Mouse (Mus musculus) ES-Bruce4 (cell line): ENCODE results near the gene Mdfi.

Experiments
- CTCF ChIP-seq: IDR thresholded peaks from one replicate; pipeline ENCODE4 v1.8.1; 2011; ENCODE audit warnings: low read depth, low read length
- POLR2A ChIP-seq: IDR thresholded peaks from one replicate; pipeline ENCODE4 v1.8.1; 2011; ENCODE audit warnings: low read length; ENCODE audit not compliant: insufficient read depth

DNA sequence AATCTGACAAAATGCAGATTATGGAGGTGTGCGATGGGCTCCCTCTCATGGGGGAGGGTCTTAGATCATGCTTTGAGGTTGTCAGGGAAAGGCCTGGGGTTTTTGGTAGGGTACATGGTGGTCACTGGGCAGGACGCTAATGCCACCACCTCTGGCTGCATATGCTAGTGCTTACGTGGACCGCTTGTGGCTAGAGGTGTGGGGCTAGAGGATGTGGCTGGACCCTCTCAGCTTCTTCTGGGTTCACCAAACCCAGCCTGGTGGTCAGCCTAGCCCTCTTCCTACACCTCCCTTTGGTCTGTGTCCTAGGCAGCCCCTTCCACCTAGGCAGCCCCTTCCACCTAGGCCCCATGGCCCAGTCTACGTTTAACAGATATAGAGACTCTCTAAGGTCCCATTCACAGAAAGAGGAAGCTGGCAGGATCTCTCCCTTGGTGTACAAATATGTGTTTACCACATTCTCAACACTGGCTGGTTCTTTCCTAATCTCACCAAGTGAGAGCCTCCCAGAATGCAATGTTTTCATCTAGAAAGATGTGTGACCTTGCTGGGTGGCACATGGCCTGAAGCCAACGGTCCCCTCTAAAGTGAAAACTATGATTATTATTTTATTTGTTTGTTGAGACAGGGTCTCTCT, 68.0 kb downstream of the Mdfi start:
- no peak for TF ChIP-seq CTCF
- no peak for TF ChIP-seq POLR2A
